Mouse (Mus musculus) lung, embryonic 16.5 days (tissue): Measurements from ENCODE around the gene Dao. TPM values are rescaled to one million over a fixed set of nuclear protein-coding genes. Genes with fewer than 3 reads are reported as not detected.

Source experiments
- ATAC-seq: fragments of 200-750 bp; cut with Nextera tagmentation; 2 replicates; pipeline ENCODE4 v1.8.0; 2017; ENCODE audit warnings: low read depth, mild to moderate bottlenecking, moderate library complexity
- H3K27ac ChIP-seq: fragments of 300-500 bp; sonication (generic); 2 replicates; pipeline ENCODE4 v1.5.1; 2014; ENCODE audit warnings: mild to moderate bottlenecking, control low read depth, low read length
- H3K27me3 ChIP-seq: fragments of 300-500 bp; sonication (generic); 2 replicates; pipeline ENCODE4 v1.6.1; 2014; ENCODE audit warnings: low read depth, low read length, mixed read lengths; ENCODE audit not compliant: control insufficient read depth, insufficient read depth
- H3K36me3 ChIP-seq: fragments of 300-500 bp; sonication (generic); 2 replicates; pipeline ENCODE4 v1.6.1; 2014; ENCODE audit warnings: low read length; ENCODE audit not compliant: control insufficient read depth, insufficient read depth
- H3K4me1 ChIP-seq: fragments of 300-500 bp; sonication (generic); replicated peaks from 2 replicates; pipeline ENCODE4 v1.6.1; 2014; ENCODE audit warnings: low read length, mixed read lengths; ENCODE audit not compliant: control insufficient read depth, insufficient read depth
- H3K4me2 ChIP-seq: fragments of 300-500 bp; sonication (generic); 2 replicates; pipeline ENCODE4 v1.6.1; 2014; ENCODE audit warnings: low read depth, low read length, control low read depth
- H3K4me3 ChIP-seq: fragments of 300-500 bp; sonication (generic); 2 replicates; pipeline ENCODE4 v1.5.1; 2014; ENCODE audit warnings: mild to moderate bottlenecking, low read length, control low read depth
- H3K9ac ChIP-seq: fragments of 300-500 bp; sonication (generic); 2 replicates; pipeline ENCODE4 v1.6.1; 2014; ENCODE audit warnings: low read length, control low read depth
- H3K9me3 ChIP-seq: fragments of 300-500 bp; sonication (generic); 2 replicates; pipeline ENCODE4 v1.6.1; 2016; ENCODE audit warnings: low read length; ENCODE audit not compliant: control insufficient read depth
- WGBS: fragments of 180-500 bp; shearing (Covaris S2); extraction: QIAGEN DNeasy Blood & Tissue Kit; methylation state at CpG from one replicate; pipeline ENCODE4 v1.1.7; 2014; 5-methylcytosine and 5-hydroxymethylcytosine counted together
- polyA plus RNA-seq: library from polyadenylated mRNA; unstranded; fragments of >200 nt; fragmentation: Nextera tagmentation; extraction: Ambion mirVana; gene quantifications from 2 replicates; pipeline ENCODE4 v1.2.1, GENCODE M21; 2015

Gene Dao
- polyA plus RNA-seq, 1 experiment from 2014 or later: not detected

- H3K4me1 ChIP-seq: peaks cover 59% of the 10 kb centered on the region
- no peaks in the 10 kb centered on the region; the same call in 1 of the 2 replicates for H3K36me3 ChIP-seq
- peak; percentile 19; the same call in 1 of the 2 replicates for ATAC-seq
- 51% methylated on average over 8 of the region's 8 CpGs for WGBS
- no peak overlapping the region for H3K9ac ChIP-seq
- no peaks in the 10 kb centered on the region for H3K9me3 ChIP-seq
- no peaks in the 10 kb centered on the region for H3K27me3 ChIP-seq
- peak overlapping the region; percentile 94 for H3K27ac ChIP-seq
- H3K4me2 ChIP-seq: no peak overlapping the region
- H3K4me3 ChIP-seq: no peak overlapping the region
Measured at GRCm38 (mm10) chr5:113976597-113976996, 26.9 kb upstream of the Dao start.

- Histone ChIP-seq H3K4me3 (no peak overlapping the region), H3K27me3 (no peaks in the 10 kb centered on the region), H3K4me1 (peaks cover 56% of the 10 kb centered on the region), H3K9ac (peak overlapping the region; percentile 33; the same call in 1 of the 2 replicates), H3K27ac (peak overlapping the region; percentile 94), H3K4me2 (no peak overlapping the region), H3K9me3 (no peaks in the 10 kb centered on the region), H3K36me3 (no peaks in the 10 kb centered on the region; the same call in 1 of the 2 replicates)
- 53% methylated on average over 8 of the region's 8 CpGs for WGBS
- ATAC-seq: no peak
Measured at GRCm38 (mm10) chr5:113977309-113977708, 26.2 kb upstream of the Dao start.

GRCm38 (mm10) chr5:113980511-113980910, 23.0 kb upstream of the Dao start:
- WGBS: 63% methylated on average over 1 of the region's 1 CpGs
- Histone ChIP-seq H3K4me2 (no peak overlapping the region), H3K4me3 (no peak overlapping the region), H3K4me1 (peaks cover 33% of the 10 kb centered on the region), H3K27me3 (no peaks in the 10 kb centered on the region), H3K9me3 (no peaks in the 10 kb centered on the region), H3K9ac (no peak overlapping the region), H3K27ac (no peak overlapping the region), H3K36me3 (no peaks in the 10 kb centered on the region; the same call in none of the 2 replicates)
- no peak for ATAC-seq

- Histone ChIP-seq H3K27me3 (no peaks in the 10 kb centered on the region), H3K4me1 (peaks cover 29% of the 10 kb centered on the region), H3K4me3 (no peak overlapping the region), H3K4me2 (no peak overlapping the region), H3K36me3 (no peaks in the 10 kb centered on the region; the same call in none of the 2 replicates), H3K9ac (no peak overlapping the region), H3K9me3 (no peaks in the 10 kb centered on the region), H3K27ac (no peak overlapping the region)
- no peak for ATAC-seq
- WGBS: 79% methylated on average over 6 of the region's 6 CpGs
Measured at GRCm38 (mm10) chr5:113981171-113981570, 22.3 kb upstream of the Dao start.

GRCm38 (mm10) chr5:113981843-113982242, 21.7 kb upstream of the Dao start:
- no peak for ATAC-seq
- H3K4me3 ChIP-seq: no peak overlapping the region
- no peaks in the 10 kb centered on the region; the same call in none of the 2 replicates for H3K36me3 ChIP-seq
- H3K4me1 ChIP-seq: peaks cover 29% of the 10 kb centered on the region
- 72% methylated on average over 8 of the region's 8 CpGs for WGBS
- no peak overlapping the region for H3K4me2 ChIP-seq
- H3K27ac ChIP-seq: no peak overlapping the region
- H3K27me3 ChIP-seq: no peaks in the 10 kb centered on the region
- H3K9me3 ChIP-seq: no peaks in the 10 kb centered on the region
- no peak overlapping the region for H3K9ac ChIP-seq

- H3K4me2 ChIP-seq: no peak overlapping the region
- H3K27ac ChIP-seq: no peak overlapping the region
- H3K27me3 ChIP-seq: no peaks in the 10 kb centered on the region
- ATAC-seq: no peak
- no peak overlapping the region for H3K4me3 ChIP-seq
- WGBS: 58% methylated on average over 6 of the region's 6 CpGs
- H3K9me3 ChIP-seq: no peaks in the 10 kb centered on the region
- peaks cover 15% of the 10 kb centered on the region; the same call in 1 of the 2 replicates for H3K4me1 ChIP-seq
- H3K36me3 ChIP-seq: no peaks in the 10 kb centered on the region; the same call in none of the 2 replicates
- H3K9ac ChIP-seq: no peak overlapping the region
Measured at GRCm38 (mm10) chr5:113983541-113983940, 20.0 kb upstream of the Dao start.

GRCm38 (mm10) chr5:113984025-113984740, 19.3 kb upstream of the Dao start:
- ATAC-seq: no peak
- H3K9ac ChIP-seq: no peak overlapping the region
- H3K27ac ChIP-seq: no peak overlapping the region

GRCm38 (mm10) chr5:113985737-113986136, 17.8 kb upstream of the Dao start:
- Histone ChIP-seq H3K4me2 (no peak overlapping the region), H3K4me1 (peaks cover 21% of the 10 kb centered on the region; the same call in 1 of the 2 replicates), H3K9ac (no peak overlapping the region), H3K27ac (no peak overlapping the region), H3K4me3 (no peak overlapping the region), H3K27me3 (no peaks in the 10 kb centered on the region), H3K9me3 (no peaks in the 10 kb centered on the region), H3K36me3 (peaks cover 3% of the 10 kb centered on the region)
- no peak for ATAC-seq
- WGBS: 68% methylated on average over 2 of the region's 2 CpGs

More at GRCm38 (mm10) chr5:113984025-113984740, 19.3 kb upstream of the Dao start:
- no peaks in the 10 kb centered on the region for H3K27me3 ChIP-seq
- H3K36me3 ChIP-seq: peaks cover 3% of the 10 kb centered on the region
- H3K4me3 ChIP-seq: no peak overlapping the region
- H3K4me1 ChIP-seq: peaks cover 15% of the 10 kb centered on the region; the same call in 1 of the 2 replicates
- WGBS: 68% methylated on average over 13 of the region's 13 CpGs
- H3K4me2 ChIP-seq: no peak overlapping the region
- no peaks in the 10 kb centered on the region for H3K9me3 ChIP-seq

GRCm38 (mm10) chr5:113986182-113986961, 17.1 kb upstream of the Dao start:
- peak; percentile 56; the same call in 1 of the 2 replicates for ATAC-seq
- no peak overlapping the region for H3K4me2 ChIP-seq
- H3K36me3 ChIP-seq: peaks cover 3% of the 10 kb centered on the region
- no peak overlapping the region for H3K4me3 ChIP-seq
- no peaks in the 10 kb centered on the region for H3K9me3 ChIP-seq
- H3K27ac ChIP-seq: peak overlapping the region; percentile 24; the same call in 1 of the 2 replicates
- H3K9ac ChIP-seq: no peak overlapping the region
- H3K27me3 ChIP-seq: no peaks in the 10 kb centered on the region
- WGBS: 33% methylated on average over 9 of the region's 9 CpGs
- peaks cover 23% of the 10 kb centered on the region; the same call in 1 of the 2 replicates for H3K4me1 ChIP-seq
